Mouse (Mus musculus) ES-E14 (cell line): ENCODE measurements around the gene Vrk3. TPM values are rescaled to one million over a fixed set of nuclear protein-coding genes. Genes with fewer than 3 reads are reported as not detected.

ENCODE experiments used
- DNase-seq: peaks from one replicate; pipeline ENCODE4 v3.0.0-alpha.2; 2013; ENCODE audit warnings: low read depth, low spot score
- H3K27ac ChIP-seq: 2 replicates; pipeline ENCODE4 v1.5.1; 2012; ENCODE audit warnings: low read depth, mild to moderate bottlenecking, low read length, moderate library complexity, mixed read lengths; ENCODE audit not compliant: poor library complexity, insufficient read depth, severe bottlenecking
- H3K36me3 ChIP-seq: 2 replicates; pipeline ENCODE4 v1.6.1; 2012; ENCODE audit warnings: mild to moderate bottlenecking, low read length, moderate library complexity, mixed read lengths; ENCODE audit not compliant: control insufficient read depth, poor library complexity, insufficient read depth, severe bottlenecking
- H3K4me1 ChIP-seq, 2 experiments: fragments of 150-350 bp in 1 of 2; sonication (generic) in 1 of 2; 2 replicates each; pipeline ENCODE4 v1.6.1; 2012; ENCODE audit warnings: low read length in 2 of 2, mild to moderate bottlenecking in 1 of 2, mixed read lengths in 1 of 2; ENCODE audit not compliant: control insufficient read depth in 2 of 2, insufficient read depth in 2 of 2, poor library complexity in 1 of 2
- H3K4me3 ChIP-seq, 2 experiments: fragments of 150-350 bp in 1 of 2; sonication (generic) in 1 of 2; 2 replicates each; pipeline ENCODE4 v1.5.1; 2012; ENCODE audit warnings: low read length in 2 of 2, low read depth in 1 of 2, mild to moderate bottlenecking in 1 of 2, mixed read lengths in 1 of 2; ENCODE audit not compliant: insufficient read depth in 1 of 2, poor library complexity in 1 of 2, severe bottlenecking in 1 of 2
- H3K9ac ChIP-seq: 2 replicates; pipeline ENCODE4 v1.6.1; 2012; ENCODE audit warnings: low read depth, mild to moderate bottlenecking, low read length, mixed read lengths; ENCODE audit not compliant: poor library complexity, insufficient read depth, severe bottlenecking
- H3K9me3 ChIP-seq: fragments of 150-350 bp; sonication (generic); 2 replicates; pipeline ENCODE4 v1.6.1; 2012; ENCODE audit warnings: low read depth, mild to moderate bottlenecking, low read length; ENCODE audit not compliant: control insufficient read depth, insufficient read depth
- CHD2 ChIP-seq: IDR thresholded peaks from 2 replicates; pipeline ENCODE4 v1.6.1; 2014; ENCODE audit warnings: mild to moderate bottlenecking, low read depth, low read length, inconsistent platforms
- HCFC1 ChIP-seq: IDR thresholded peaks from 2 replicates; pipeline ENCODE4 v1.6.1; 2012; ENCODE audit warnings: low read length, inconsistent platforms, borderline replicate concordance; ENCODE audit not compliant: insufficient read depth
- MAFK ChIP-seq: IDR thresholded peaks from 2 replicates; pipeline ENCODE4 v1.6.1; 2014; ENCODE audit warnings: mild to moderate bottlenecking, low read depth, low read length, inconsistent platforms; ENCODE audit not compliant: insufficient read depth
- ZC3H11A ChIP-seq: IDR thresholded peaks from 2 replicates; pipeline ENCODE4 v1.6.1; 2012; ENCODE audit warnings: low read depth, mild to moderate bottlenecking, inconsistent platforms, low read length, borderline replicate concordance
- ZNF384 ChIP-seq: IDR thresholded peaks from 2 replicates; pipeline ENCODE4 v1.6.1; 2012; ENCODE audit warnings: low read depth, low read length, inconsistent platforms
- in situ Hi-C, 2 experiments: fragments of 600-800 bp; cut with MboI; formaldehyde crosslinking; loops; one replicate each; pipeline ENCODE4 v1.15.1; 2025; ENCODE audit warnings: low sequenced_read_pairs in 2 of 2, inconsistent platforms in 1 of 2; ENCODE audit not compliant: unreplicated experiment in 2 of 2
- total RNA-seq: library from RNA; depleted of rRNA; stranded (reverse); fragments of 300-350 nt; gene quantifications from 2 replicates; pipeline ENCODE4 v1.2.3, GENCODE M21; 2012

The Vrk3 gene
- total RNA-seq, 1 experiment = 17.8 TPM

GRCm38 (mm10) chr7:44819863-44820262, 71.7 kb downstream of the Vrk3 start:
- TF ChIP-seq HCFC1 = no peak
- TF ChIP-seq MAFK = no peak
- TF ChIP-seq CHD2 = no peak
- no peak for TF ChIP-seq ZC3H11A
- no peak for TF ChIP-seq ZNF384
- H3K36me3 ChIP-seq = peaks cover 17% of the 10 kb centered on the region; the same call in 1 of the 2 replicates
- H3K9ac ChIP-seq = peak overlapping the region; percentile 5; the same call in 1 of the 2 replicates
- in situ Hi-C loops = no loop called here
- H3K4me3 ChIP-seq = peak overlapping the region; percentile 94 to 99; a peak in 1 of 4 replicates
- peaks cover 3 to 32% of the 10 kb centered on the region in 2 experiments for H3K4me1 ChIP-seq
- DNase-seq = no peak
- no peak overlapping the region for H3K27ac ChIP-seq
- H3K9me3 ChIP-seq = no peaks in the 10 kb centered on the region

- H3K9me3 ChIP-seq = no peaks in the 10 kb centered on the region
- H3K4me3 ChIP-seq = no peak overlapping the region
- no peak for DNase-seq
- in situ Hi-C loops = no loop called here
- H3K9ac ChIP-seq = peak overlapping the region; percentile 18; the same call in 1 of the 2 replicates
- no peak overlapping the region for H3K27ac ChIP-seq
- peaks cover 3 to 33% of the 10 kb centered on the region in 2 experiments for H3K4me1 ChIP-seq
- H3K36me3 ChIP-seq = peaks cover 19% of the 10 kb centered on the region; the same call in 1 of the 2 replicates
- no peak for TF ChIP-seq CHD2
- TF ChIP-seq MAFK = no peak
- no peak for TF ChIP-seq ZNF384
- no peak for TF ChIP-seq ZC3H11A
Measured at GRCm38 (mm10) chr7:44820525-44820924, 72.3 kb downstream of the Vrk3 start.

GRCm38 (mm10) chr7:44821666-44822448, 73.6 kb downstream of the Vrk3 start:
- no peak for TF ChIP-seq CHD2
- TF ChIP-seq ZNF384 = no peak
- no peak for TF ChIP-seq ZC3H11A
- TF ChIP-seq HCFC1 = no peak
- TF ChIP-seq MAFK = no peak
- no peak for DNase-seq
- Histone ChIP-seq H3K27ac (no peak overlapping the region), H3K4me1 (peaks cover 3 to 36% of the 10 kb centered on the region in 2 experiments), H3K36me3 (peaks cover 26% of the 10 kb centered on the region; the same call in 1 of the 2 replicates), H3K9ac (no peak overlapping the region), H3K9me3 (no peaks in the 10 kb centered on the region), H3K4me3 (no peak overlapping the region)
- in situ Hi-C loops = no loop called here

GRCm38 (mm10) chr7:44823409-44823808, 75.2 kb downstream of the Vrk3 start:
- H3K9me3 ChIP-seq = no peaks in the 10 kb centered on the region
- no peak overlapping the region for H3K9ac ChIP-seq
- in situ Hi-C loops = no loop called here
- DNase-seq = no peak
- peaks cover 3 to 36% of the 10 kb centered on the region in 2 experiments for H3K4me1 ChIP-seq
- TF ChIP-seq ZNF384 (no peak), ZC3H11A (no peak), MAFK (no peak), CHD2 (no peak), HCFC1 (no peak)
- peaks cover 32% of the 10 kb centered on the region for H3K36me3 ChIP-seq
- H3K27ac ChIP-seq = no peak overlapping the region
- no peak overlapping the region for H3K4me3 ChIP-seq

GRCm38 (mm10) chr7:44824872-44825271, 76.7 kb downstream of the Vrk3 start:
- H3K9ac ChIP-seq = no peak overlapping the region
- H3K36me3 ChIP-seq = peaks cover 43% of the 10 kb centered on the region
- DNase-seq = peak; percentile 62
- H3K9me3 ChIP-seq = no peaks in the 10 kb centered on the region
- peaks cover 3 to 41% of the 10 kb centered on the region in 2 experiments for H3K4me1 ChIP-seq
- no peak for TF ChIP-seq ZC3H11A
- no peak for TF ChIP-seq MAFK
- no peak for TF ChIP-seq CHD2
- TF ChIP-seq HCFC1 = no peak
- TF ChIP-seq ZNF384 = no peak
- no peak overlapping the region for H3K27ac ChIP-seq
- no peak overlapping the region for H3K4me3 ChIP-seq
- in situ Hi-C loops = no loop called here
